Mouse (Mus musculus) heart, adult 2 months (tissue): ENCODE data around the gene Maea. TPM values are rescaled to one million over a fixed set of nuclear protein-coding genes. Genes with fewer than 3 reads are reported as not detected.

Source experiments
- DNase-seq, 2 experiments: peaks; one replicate each; pipeline ENCODE4 v3.0.0; 2021
- H3K27ac ChIP-seq: fragments of 200-600 bp; 2 replicates; pipeline ENCODE4 v1.8.1; 2022
- H3K27me3 ChIP-seq: fragments of 200-500 bp; 2 replicates; pipeline ENCODE4 v1.6.1; 2012; ENCODE audit warnings: mild to moderate bottlenecking, low read length, inconsistent platforms, mixed read lengths; ENCODE audit not compliant: control insufficient read depth, insufficient read depth
- H3K36me3 ChIP-seq: fragments of 200-500 bp; 2 replicates; pipeline ENCODE4 v1.6.1; 2012; ENCODE audit warnings: low read length, inconsistent platforms; ENCODE audit not compliant: control insufficient read depth, insufficient read depth
- H3K4me1 ChIP-seq: fragments of 200-500 bp; 2 replicates; pipeline ENCODE4 v1.6.1; 2011; ENCODE audit warnings: low read length; ENCODE audit not compliant: control insufficient read depth, insufficient read depth
- H3K4me3 ChIP-seq: fragments of 200-600 bp; 2 replicates; pipeline ENCODE4 v1.8.1; 2022
- H3K79me2 ChIP-seq: fragments of 200-500 bp; replicated peaks from 2 replicates; pipeline ENCODE4 v1.6.1; 2012; ENCODE audit warnings: mild to moderate bottlenecking, inconsistent platforms, low read length, moderate library complexity, mixed read lengths; ENCODE audit not compliant: control insufficient read depth, insufficient read depth
- H3K9ac ChIP-seq: fragments of 200-500 bp; 2 replicates; pipeline ENCODE4 v1.6.1; 2012; ENCODE audit warnings: low read depth, mild to moderate bottlenecking, control low read depth, inconsistent platforms, low read length, mixed read lengths
- CTCF ChIP-seq: fragments of 200-600 bp; IDR thresholded peaks from 2 replicates; pipeline ENCODE4 v1.8.1; 2022; ENCODE audit warnings: antibody characterized with exemption, mild to moderate bottlenecking, moderate library complexity
- EP300 ChIP-seq: fragments of 200-500 bp; IDR thresholded peaks from 2 replicates; pipeline ENCODE4 v1.6.1; 2011; ENCODE audit warnings: low read depth, low read length, control low read depth; ENCODE audit not compliant: insufficient read depth
- POLR2A ChIP-seq: fragments of 200-500 bp; IDR thresholded peaks from 2 replicates; pipeline ENCODE4 v1.6.1; 2011; ENCODE audit warnings: mild to moderate bottlenecking, low read depth, low read length, control low read depth; ENCODE audit not compliant: insufficient read depth
- WGBS: fragments of 180-500 bp; shearing (Covaris S2); methylation state at CpG from one replicate; pipeline ENCODE4 v1.1.7; 2018; 5-methylcytosine and 5-hydroxymethylcytosine counted together
- intact Hi-C: fragments of 180-260 bp; cut with DNase I; formaldehyde crosslinking; loops from one replicate; pipeline ENCODE4 v1.15.1; 2025
- polyA plus RNA-seq: library from polyadenylated mRNA; depleted of rRNA; stranded (reverse); fragments of >200 nt; gene quantifications from 2 replicates; pipeline ENCODE4 v1.2.3, GENCODE M21; 2012
- total RNA-seq, 2 experiments: library from RNA; stranded (reverse); gene quantifications; 2 replicates each; pipeline ENCODE4 v1.2.3; 2021

Maea gene
- total and polyA plus RNA-seq, 3 experiments: 79.2 to 86.7 (median 81.7) TPM

DNA sequence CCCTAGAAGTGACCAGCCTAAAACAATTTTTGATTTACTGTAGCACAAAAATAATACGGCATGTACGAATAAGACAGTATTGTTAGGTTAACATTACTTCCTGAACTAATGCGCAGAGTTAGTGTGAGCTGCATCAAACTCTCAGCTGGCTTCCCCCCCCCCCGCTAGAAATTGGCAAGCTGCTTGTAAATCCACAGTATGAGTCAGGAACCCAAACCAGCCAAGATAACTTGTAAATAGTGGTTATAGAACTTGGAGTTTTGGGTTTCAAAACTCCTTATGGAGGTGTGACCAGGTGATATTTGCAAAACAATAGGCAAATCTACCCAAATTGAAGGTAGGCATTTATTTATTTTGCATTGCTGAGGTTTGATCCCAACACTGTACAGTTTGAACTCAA is 14.4 kb downstream of the Maea start:
- Histone ChIP-seq H3K27ac (no peak overlapping the region), H3K27me3 (no peaks in the 10 kb centered on the region), H3K36me3 (peaks cover 16% of the 10 kb centered on the region), H3K4me1 (peaks cover 27% of the 10 kb centered on the region), H3K79me2 (peaks cover 25% of the 10 kb centered on the region), H3K9ac (no peak overlapping the region), H3K4me3 (no peak overlapping the region)
- intact Hi-C loops: no loop called here
- TF ChIP-seq POLR2A (no peak), EP300 (no peak), CTCF (no peak)
- DNase-seq: no peak
- WGBS: 29% methylated on average over 4 of the region's 4 CpGs

GRCm38 (mm10) chr5:33351556-33352272 is 16.4 kb downstream of the Maea start:
- DNase-seq: no peak
- Histone ChIP-seq H3K4me3 (no peak overlapping the region), H3K27ac (no peak overlapping the region), H3K79me2 (peaks cover 18% of the 10 kb centered on the region), H3K27me3 (no peaks in the 10 kb centered on the region), H3K9ac (no peak overlapping the region), H3K36me3 (peaks cover 19% of the 10 kb centered on the region), H3K4me1 (peaks cover 21% of the 10 kb centered on the region)
- 47% methylated on average over 3 of the region's 3 CpGs for WGBS
- intact Hi-C loops: no loop called here
- TF ChIP-seq EP300 (no peak), POLR2A (no peak), CTCF (no peak)

DNA sequence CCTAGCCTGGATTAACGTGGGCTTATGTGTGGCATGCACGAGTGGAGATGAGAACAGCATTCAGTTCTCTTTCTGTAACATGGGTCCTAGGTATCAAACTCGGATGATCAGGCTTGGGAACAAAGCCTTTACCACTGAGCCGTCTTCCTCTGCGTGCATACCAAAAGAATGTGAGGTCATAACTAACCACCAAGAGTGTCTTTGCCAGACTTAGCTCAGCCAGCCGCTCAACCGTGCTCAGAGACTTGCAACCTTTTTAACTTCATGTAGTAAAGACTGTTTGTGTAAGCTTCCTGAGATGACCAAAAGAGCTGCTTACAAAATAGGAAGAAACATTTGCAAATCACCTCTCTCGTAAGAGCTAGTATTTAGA is 16.9 kb downstream of the Maea start:
- no peak for TF ChIP-seq POLR2A
- no peak for TF ChIP-seq CTCF
- TF ChIP-seq EP300: no peak
- Histone ChIP-seq H3K27me3 (no peaks in the 10 kb centered on the region), H3K27ac (no peak overlapping the region), H3K4me3 (no peak overlapping the region), H3K36me3 (peaks cover 20% of the 10 kb centered on the region), H3K4me1 (peaks cover 23% of the 10 kb centered on the region), H3K79me2 (peaks cover 22% of the 10 kb centered on the region), H3K9ac (no peak overlapping the region)
- no peak for DNase-seq
- intact Hi-C loops: no loop called here
- 53% methylated on average over 8 of the region's 8 CpGs for WGBS

DNA sequence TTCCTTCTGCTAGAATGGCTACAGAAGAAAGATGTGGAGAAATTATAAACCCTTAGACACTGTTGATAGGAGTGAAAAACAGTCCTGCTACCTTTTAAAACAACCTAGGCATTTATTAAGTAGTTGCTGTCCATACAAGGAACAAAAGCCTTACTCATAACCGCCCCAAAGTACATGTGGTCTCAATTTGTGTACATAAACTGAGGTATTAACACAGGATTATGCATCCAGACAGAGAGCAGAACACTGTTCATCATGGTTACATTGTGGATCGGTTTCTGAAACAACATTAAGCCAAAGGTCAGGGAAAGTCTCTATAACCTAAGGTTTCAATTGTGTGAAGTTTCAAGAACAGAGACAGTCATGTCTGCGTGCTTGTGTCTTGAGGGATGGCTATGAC is 17.7 kb downstream of the Maea start:
- no peaks in the 10 kb centered on the region for H3K27me3 ChIP-seq
- no peak overlapping the region for H3K9ac ChIP-seq
- intact Hi-C loops: no loop called here
- H3K79me2 ChIP-seq: peaks cover 21% of the 10 kb centered on the region
- peaks cover 20% of the 10 kb centered on the region for H3K4me1 ChIP-seq
- H3K27ac ChIP-seq: no peak overlapping the region
- peaks cover 20% of the 10 kb centered on the region for H3K36me3 ChIP-seq
- WGBS: 76% methylated on average over 3 of the region's 3 CpGs
- no peak for TF ChIP-seq CTCF
- TF ChIP-seq EP300: no peak
- no peak for TF ChIP-seq POLR2A
- no peak for DNase-seq
- H3K4me3 ChIP-seq: no peak overlapping the region

GRCm38 (mm10) chr5:33357494-33357893 is 22.2 kb downstream of the Maea start:
- intact Hi-C loops: no loop called here
- 77% methylated on average over 1 of the region's 1 CpGs for WGBS
- no peak for TF ChIP-seq EP300
- TF ChIP-seq CTCF: no peak
- no peak for TF ChIP-seq POLR2A
- H3K27me3 ChIP-seq: no peaks in the 10 kb centered on the region
- peaks cover 14% of the 10 kb centered on the region for H3K4me1 ChIP-seq
- H3K36me3 ChIP-seq: peaks cover 23% of the 10 kb centered on the region
- H3K27ac ChIP-seq: no peak overlapping the region
- H3K4me3 ChIP-seq: no peak overlapping the region
- no peak for DNase-seq
- H3K79me2 ChIP-seq: peaks cover 15% of the 10 kb centered on the region
- H3K9ac ChIP-seq: no peak overlapping the region

DNA sequence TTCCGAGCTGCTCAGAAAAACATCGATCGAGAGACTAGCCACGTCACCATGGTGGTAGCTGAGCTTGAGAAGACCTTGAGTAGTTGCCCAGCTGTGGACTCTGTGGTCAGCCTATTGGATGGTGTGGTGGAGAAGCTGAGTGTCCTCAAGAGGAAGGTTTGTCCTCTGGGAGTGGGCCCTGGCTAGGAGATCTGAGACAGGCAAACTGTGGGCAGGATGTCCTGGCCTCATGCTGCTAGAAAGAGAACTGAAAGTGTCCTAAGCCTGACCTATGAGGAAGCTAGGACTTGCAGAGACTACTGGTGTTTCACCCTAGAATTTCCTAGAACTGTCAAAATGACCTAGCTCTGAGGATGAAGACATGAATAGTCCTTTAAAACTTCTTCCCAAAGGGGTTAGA is 23.2 kb downstream of the Maea start:
- Histone ChIP-seq H3K27me3 (no peaks in the 10 kb centered on the region), H3K27ac (no peak overlapping the region), H3K4me3 (no peak overlapping the region), H3K36me3 (peaks cover 21% of the 10 kb centered on the region), H3K4me1 (peaks cover 14% of the 10 kb centered on the region), H3K79me2 (peaks cover 13% of the 10 kb centered on the region), H3K9ac (no peak overlapping the region)
- intact Hi-C loops: no loop called here
- peak in 1 of 2 experiments; percentile 51 for DNase-seq
- WGBS: 65% methylated on average over 4 of the region's 4 CpGs
- TF ChIP-seq CTCF (no peak), POLR2A (no peak), EP300 (no peak)
